8 mouse cellular contexts compared by ENCODE assay signal in the genomic region with DNA sequence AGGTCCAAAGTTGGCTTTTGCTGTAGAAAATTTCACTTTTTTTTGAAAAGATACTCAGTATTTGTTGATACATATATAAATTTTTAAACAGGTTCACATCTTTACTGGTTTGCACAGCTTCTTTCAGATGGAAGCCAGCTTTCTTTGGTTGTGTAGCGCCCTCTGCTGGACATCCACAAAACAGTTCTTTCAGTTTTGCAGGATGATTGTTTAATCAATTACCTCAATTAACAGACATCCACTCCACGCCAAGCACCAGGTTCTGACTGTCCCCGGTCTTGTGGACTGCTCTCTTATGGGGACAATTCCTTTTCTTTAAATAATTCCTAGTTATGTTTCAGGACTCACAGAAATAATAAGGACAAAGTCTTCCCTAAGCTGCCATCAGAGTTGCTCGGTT. TPM values are rescaled to one million over a fixed set of nuclear protein-coding genes. Genes with fewer than 3 reads are reported as not detected.
A peak's percentile ranks its signal among the peaks of the same experiment; 100 is the strongest.
DNase-seq lines count a peak whose midpoint lies in the region; ATAC-seq and TF ChIP-seq lines count a peak whose summit lies in the region.

No protein-coding gene starts in this region.

- no peaks in the 10 kb centered on the region for H3K27me3 ChIP-seq in kidney, embryonic 15.5 days
- no peaks in the 10 kb centered on the region for H3K27me3 ChIP-seq in midbrain, postnatal 0 days (ENCODE audit: insufficient read depth, low read length)

- no peak overlapping the region for H3K27ac ChIP-seq in kidney, embryonic 15.5 days
- H3K27ac ChIP-seq in midbrain, postnatal 0 days (ENCODE audit: low read depth, low read length): no peak overlapping the region

- TF ChIP-seq CTCF in midbrain, postnatal 0 days (IDR thresholded peaks at IDR 0.05): peak; percentile 87

- H3K4me3 ChIP-seq in kidney, embryonic 15.5 days (replicated peaks): no peak overlapping the region
- H3K4me3 ChIP-seq in midbrain, postnatal 0 days (ENCODE audit: low read depth, low read length): no peak overlapping the region

- no peaks in the 10 kb centered on the region for H3K36me3 ChIP-seq in kidney, embryonic 15.5 days
- no peaks in the 10 kb centered on the region for H3K36me3 ChIP-seq in midbrain, postnatal 0 days (ENCODE audit: insufficient read depth, low read length)

- H3K4me1 ChIP-seq in kidney, embryonic 15.5 days: 0 out of 2 replicates have a peak, but pooled peaks cover 4% of the 10 kb centered on the region
- no peaks in the 10 kb centered on the region for H3K4me1 ChIP-seq in midbrain, postnatal 0 days (ENCODE audit: insufficient read depth, low read length)

- ATAC-seq in kidney, embryonic 15.5 days (replicated peaks; ENCODE audit: low FRiP score): no peak
- peak; percentile 57 for ATAC-seq in common myeloid progenitor, adult 5-6 weeks (replicated peaks; ENCODE audit: low read depth, poor library complexity, severe bottlenecking)
- no peak for ATAC-seq in midbrain, postnatal 0 days (ENCODE audit: low FRiP score)

- no peaks in the 10 kb centered on the region for H3K9me3 ChIP-seq in kidney, embryonic 15.5 days (replicated peaks)
- H3K9me3 ChIP-seq in midbrain, postnatal 0 days (ENCODE audit: low read length): no peaks in the 10 kb centered on the region

- whole genome bisulfite sequencing in kidney, embryonic 15.5 days: 17% methylated on average over 4 of the region's 4 CpGs
- 23% methylated on average over 4 of the region's 4 CpGs for WGBS in midbrain, postnatal 0 days

- H3K4me2 ChIP-seq in kidney, embryonic 15.5 days: no peak overlapping the region
- H3K4me2 ChIP-seq in midbrain, postnatal 0 days (ENCODE audit: low read depth, low read length, poor library complexity, severe bottlenecking): no peak overlapping the region

- intact Hi-C loops in heart, postnatal 10 days (cut with DNase I): loop anchor here (2.0 to 10.0 kb wide), 4 partner anchors 181 to 614 kb away; no protein-coding TSS in a partner anchor

- H3K9ac ChIP-seq in kidney, embryonic 15.5 days: no peak overlapping the region
- no peak overlapping the region for H3K9ac ChIP-seq in midbrain, postnatal 0 days (replicated peaks; ENCODE audit: low read length, poor library complexity, severe bottlenecking)

- peak; percentile 73 for DNase-seq in kidney, adult 18-20 months
- DNase-seq in Muller cell, postnatal 12 days (ENCODE audit: inconsistent ontology term): peak; percentile 37
- peak; percentile 53 to 82 for DNase-seq in heart, postnatal 10 days
- peak; percentile 42 to 58 for DNase-seq in layer of hippocampus, postnatal 36 days
- peak; percentile 70 for DNase-seq in midbrain, postnatal 0 days (ENCODE audit: low spot score)
- peak; percentile 58 for DNase-seq in thymus, postnatal 14 days

RNA-seq across cellular contexts. Expression of a gene that starts 17.9 kb away (rescaled TPM):
- 0.06 TPM in 2 replicates for polyA plus RNA-seq in kidney, embryonic 15.5 days (2015; fragmentation: Nextera tagmentation; extraction: Ambion mirVana)
- 8.4 and 10.4 TPM in 2 replicates for total RNA-seq in common myeloid progenitor, adult 5-6 weeks (2017)
- total RNA-seq in heart, postnatal 10 days (2021): 1 to 10 TPM; 4.8 to 6.7 TPM
- 1 to 10 TPM; 2.5 to 3.9 TPM for total RNA-seq in layer of hippocampus, postnatal 36 days (2021)
- total RNA-seq in midbrain, postnatal 0 days (2014; rRNA removed): 0.19 and 1.0 TPM in 2 replicates
- 0.23 and 0.39 TPM in 2 replicates for polyA plus RNA-seq in midbrain, postnatal 0 days (2015; fragmentation: Nextera tagmentation; extraction: Ambion mirVana)

RNA-seq across cellular contexts. Expression of a gene that starts 54.2 kb away (rescaled TPM):
- polyA plus RNA-seq in kidney, embryonic 15.5 days (2015; fragmentation: Nextera tagmentation; extraction: Ambion mirVana): 2.6 and 3.3 TPM in 2 replicates
- 38.9 and 39.1 TPM in 2 replicates for total RNA-seq in common myeloid progenitor, adult 5-6 weeks (2017)
- total RNA-seq in heart, postnatal 10 days (2021): 10 to 100 TPM in 1 of 2 experiments, 1 to 10 TPM in 1; 7.1 to 10.5 TPM
- total RNA-seq in layer of hippocampus, postnatal 36 days (2021): 1 to 10 TPM; 2.3 to 2.4 TPM
- total RNA-seq in midbrain, postnatal 0 days (2014; rRNA removed): 2.5 and 2.8 TPM in 2 replicates
- 3.0 and 3.1 TPM in 2 replicates for polyA plus RNA-seq in midbrain, postnatal 0 days (2015; fragmentation: Nextera tagmentation; extraction: Ambion mirVana)
